Mouse (Mus musculus) lung, embryonic 16.5 days (tissue): ENCODE data around the gene Acsl5. TPM values are rescaled to one million over a fixed set of nuclear protein-coding genes. Genes with fewer than 3 reads are reported as not detected.

Experiments used
- ATAC-seq: fragments of 200-750 bp; cut with Nextera tagmentation; 2 replicates; pipeline ENCODE4 v1.8.0; 2017; ENCODE audit warnings: low read depth, mild to moderate bottlenecking, moderate library complexity
- H3K27ac ChIP-seq: fragments of 300-500 bp; sonication (generic); 2 replicates; pipeline ENCODE4 v1.5.1; 2014; ENCODE audit warnings: mild to moderate bottlenecking, control low read depth, low read length
- H3K27me3 ChIP-seq: fragments of 300-500 bp; sonication (generic); 2 replicates; pipeline ENCODE4 v1.6.1; 2014; ENCODE audit warnings: low read depth, low read length, mixed read lengths; ENCODE audit not compliant: control insufficient read depth, insufficient read depth
- H3K36me3 ChIP-seq: fragments of 300-500 bp; sonication (generic); 2 replicates; pipeline ENCODE4 v1.6.1; 2014; ENCODE audit warnings: low read length; ENCODE audit not compliant: control insufficient read depth, insufficient read depth
- H3K4me1 ChIP-seq: fragments of 300-500 bp; sonication (generic); replicated peaks from 2 replicates; pipeline ENCODE4 v1.6.1; 2014; ENCODE audit warnings: low read length, mixed read lengths; ENCODE audit not compliant: control insufficient read depth, insufficient read depth
- H3K4me2 ChIP-seq: fragments of 300-500 bp; sonication (generic); 2 replicates; pipeline ENCODE4 v1.6.1; 2014; ENCODE audit warnings: low read depth, low read length, control low read depth
- H3K4me3 ChIP-seq: fragments of 300-500 bp; sonication (generic); 2 replicates; pipeline ENCODE4 v1.5.1; 2014; ENCODE audit warnings: mild to moderate bottlenecking, low read length, control low read depth
- H3K9ac ChIP-seq: fragments of 300-500 bp; sonication (generic); 2 replicates; pipeline ENCODE4 v1.6.1; 2014; ENCODE audit warnings: low read length, control low read depth
- H3K9me3 ChIP-seq: fragments of 300-500 bp; sonication (generic); 2 replicates; pipeline ENCODE4 v1.6.1; 2016; ENCODE audit warnings: low read length; ENCODE audit not compliant: control insufficient read depth
- WGBS: fragments of 180-500 bp; shearing (Covaris S2); extraction: QIAGEN DNeasy Blood & Tissue Kit; methylation state at CpG from one replicate; pipeline ENCODE4 v1.1.7; 2014; 5-methylcytosine and 5-hydroxymethylcytosine counted together
- polyA plus RNA-seq: library from polyadenylated mRNA; unstranded; fragments of >200 nt; fragmentation: Nextera tagmentation; extraction: Ambion mirVana; gene quantifications from 2 replicates; pipeline ENCODE4 v1.2.1, GENCODE M21; 2015

Gene Acsl5
- polyA plus RNA-seq, 1 experiment from 2014 or later: 86.3 TPM

GRCm38 (mm10) chr19:55341377-55341776 is 89.6 kb downstream of the Acsl5 start:
- WGBS: 60% methylated on average over 3 of the region's 3 CpGs
- ATAC-seq: no peak
- H3K4me2 ChIP-seq: no peak overlapping the region
- no peaks in the 10 kb centered on the region for H3K4me1 ChIP-seq
- no peak overlapping the region for H3K4me3 ChIP-seq
- no peak overlapping the region for H3K9ac ChIP-seq
- no peaks in the 10 kb centered on the region for H3K27me3 ChIP-seq
- no peaks in the 10 kb centered on the region for H3K36me3 ChIP-seq
- no peak overlapping the region for H3K27ac ChIP-seq
- H3K9me3 ChIP-seq: no peaks in the 10 kb centered on the region

- no peak for ATAC-seq
- H3K4me1 ChIP-seq: no peaks in the 10 kb centered on the region
- H3K4me3 ChIP-seq: no peak overlapping the region
- no peak overlapping the region for H3K9ac ChIP-seq
- no peak overlapping the region for H3K4me2 ChIP-seq
- no peak overlapping the region for H3K27ac ChIP-seq
- no peaks in the 10 kb centered on the region for H3K36me3 ChIP-seq
- WGBS: 81% methylated on average over 7 of the region's 7 CpGs
- H3K9me3 ChIP-seq: no peaks in the 10 kb centered on the region
- no peaks in the 10 kb centered on the region for H3K27me3 ChIP-seq
Measured at GRCm38 (mm10) chr19:55342423-55342822, 90.7 kb downstream of the Acsl5 start.

GRCm38 (mm10) chr19:55343274-55343673 is 91.5 kb downstream of the Acsl5 start:
- H3K4me2 ChIP-seq: no peak overlapping the region
- H3K9me3 ChIP-seq: no peaks in the 10 kb centered on the region
- no peak overlapping the region for H3K9ac ChIP-seq
- no peak overlapping the region for H3K27ac ChIP-seq
- H3K27me3 ChIP-seq: no peaks in the 10 kb centered on the region
- no peaks in the 10 kb centered on the region for H3K4me1 ChIP-seq
- H3K4me3 ChIP-seq: no peak overlapping the region
- 76% methylated on average over 9 of the region's 9 CpGs for WGBS
- no peaks in the 10 kb centered on the region for H3K36me3 ChIP-seq
- ATAC-seq: no peak

Other genes starting within 250 kb of the Acsl5 start
- gene Gpam, start 124.7 kb upstream of the Acsl5 start, polyA plus RNA-seq: 37.4 and 37.7 TPM in 2 replicates
- 0.30 and 0.48 TPM in 2 replicates for gene Tectb, start 71.2 kb upstream of the Acsl5 start, polyA plus RNA-seq
- 0.09 and 0.10 TPM in 2 replicates for gene Gucy2g, start 10.7 kb upstream of the Acsl5 start, polyA plus RNA-seq
- gene Zdhhc6, start 64.1 kb downstream of the Acsl5 start, polyA plus RNA-seq: 101 and 110 TPM in 2 replicates
- gene Vti1a, start 64.4 kb downstream of the Acsl5 start, polyA plus RNA-seq: 26.7 and 27.0 TPM in 2 replicates